Mouse (Mus musculus) spleen, adult 2 months (tissue): ENCODE results near the gene Tas2r144.

ENCODE experiments used
- CTCF ChIP-seq: fragments of 200-500 bp; IDR thresholded peaks from 2 replicates; pipeline ENCODE4 v1.5.1; 2011; ENCODE audit warnings: mild to moderate bottlenecking, inconsistent platforms; ENCODE audit not compliant: insufficient read depth, insufficient read length, insufficient replicate concordance; ENCODE audit errors: extremely low read depth
- POLR2A ChIP-seq: fragments of 200-500 bp; IDR thresholded peaks from 2 replicates; pipeline ENCODE4 v1.6.1; 2011; ENCODE audit warnings: low read depth, low read length, inconsistent platforms

DNA sequence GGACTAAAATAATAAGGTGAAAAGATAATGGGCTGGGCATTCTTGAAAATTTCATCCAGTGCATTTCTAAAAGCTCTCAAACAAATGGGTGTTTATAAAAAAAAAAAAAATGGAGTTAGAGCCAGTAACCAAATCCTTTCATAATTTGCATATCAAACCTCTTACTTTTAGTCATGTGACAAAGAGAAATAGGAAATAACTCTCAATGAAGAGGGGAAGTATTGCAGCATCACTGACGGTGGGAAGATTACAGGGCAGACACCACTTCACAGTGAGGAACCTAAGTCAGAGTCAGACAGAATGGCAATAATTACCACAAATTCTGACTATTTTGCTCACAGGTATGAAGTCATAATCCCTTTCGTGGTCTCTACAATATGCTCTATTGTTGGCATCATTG is at the start of gene Tas2r144:
- TF ChIP-seq CTCF, result no peak
- no peak for TF ChIP-seq POLR2A
